Mouse (Mus musculus) CD4-positive naive resting alpha-beta T cell, adult 57 days (primary cell): ENCODE results near the gene Arhgef28. TPM values are rescaled to one million over a fixed set of nuclear protein-coding genes. Genes with fewer than 3 reads are reported as not detected.

Source experiments
- total RNA-seq: library from RNA; stranded (reverse); gene quantifications from one replicate; pipeline ENCODE4 v1.2.4, GENCODE M21; 2023

Gene Arhgef28
- total RNA-seq, result not detected

DNA sequence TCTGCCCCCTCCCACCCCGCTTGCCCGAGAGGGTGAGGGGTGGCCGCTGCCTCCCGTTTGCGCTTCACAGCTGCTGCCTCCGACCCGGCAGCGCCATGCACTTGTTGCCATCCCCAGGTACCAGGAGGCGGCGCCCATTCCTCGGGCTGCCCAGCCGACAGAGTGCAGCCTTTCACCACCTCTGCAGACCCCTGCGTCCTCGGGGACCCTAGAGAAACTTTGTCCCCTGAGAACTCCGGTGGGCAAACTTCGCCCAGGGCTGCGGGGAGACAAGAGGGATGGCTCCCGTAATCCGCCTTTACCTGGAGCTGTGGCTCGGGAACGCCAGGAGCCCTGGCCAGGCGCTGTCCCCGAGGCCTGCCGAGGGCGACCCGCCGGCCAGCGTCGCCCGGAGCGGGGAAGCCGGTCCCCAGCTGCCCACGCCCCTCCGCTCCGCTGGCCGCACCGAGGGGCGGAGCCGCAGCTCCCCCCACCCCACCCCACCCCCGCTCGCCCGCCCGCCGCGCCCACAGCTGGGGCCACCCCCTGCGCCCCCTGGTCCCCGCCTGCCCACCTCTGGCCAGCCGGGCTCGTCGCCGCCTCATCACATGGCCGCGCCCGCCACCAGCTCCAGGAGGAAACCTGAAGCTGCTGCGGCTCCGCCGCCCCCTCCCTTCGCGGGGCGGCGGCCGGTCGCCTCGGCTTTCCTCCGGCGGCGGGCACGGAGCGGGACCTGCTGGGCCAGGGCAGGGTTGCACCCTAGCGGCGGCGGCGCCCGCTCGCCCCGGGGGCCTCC is at the start of gene Arhgef28:
Gene Arhgef28, minus strand, starts transcription at position 669 of the 775 bp plus-strand sequence.

Other genes with a start within 250 kb of the Arhgef28 start
- 38.4 TPM for gene Utp15, start 56.6 kb upstream of the Arhgef28 start, total RNA-seq
- gene Ankra2, start 56.6 kb upstream of the Arhgef28 start, total RNA-seq, result 29.7 TPM
- gene Gm21976, start 73.4 kb upstream of the Arhgef28 start, total RNA-seq, result not detected
- 418 TPM for gene Btf3, start 110.6 kb upstream of the Arhgef28 start, total RNA-seq
- not detected for gene Foxd1, start 147.8 kb upstream of the Arhgef28 start, total RNA-seq